Mouse (Mus musculus) myocyte (in vitro differentiated cells): ENCODE results near the gene Zdhhc5. TPM values are rescaled to one million over a fixed set of nuclear protein-coding genes. Genes with fewer than 3 reads are reported as not detected.

Experiments
- H3K27me3 ChIP-seq: one replicate; pipeline ENCODE4 v1.6.1; 2011; ENCODE audit not compliant: control insufficient read depth, insufficient read depth, insufficient read length
- H3K36me3 ChIP-seq: one replicate; pipeline ENCODE4 v1.6.1; 2011; ENCODE audit not compliant: control insufficient read depth, insufficient read depth
- H3K4me2 ChIP-seq: one replicate; pipeline ENCODE4 v1.6.1; 2011; ENCODE audit warnings: low read depth, control low read depth
- H3K4me3 ChIP-seq: one replicate; pipeline ENCODE4 v1.5.1; 2011; ENCODE audit warnings: mild to moderate bottlenecking, control low read depth, moderate library complexity
- H3K79me2 ChIP-seq: one replicate; pipeline ENCODE4 v1.6.1; 2011; ENCODE audit not compliant: control insufficient read depth, insufficient read depth
- H3ac ChIP-seq: one replicate; pipeline ENCODE4 v1.6.1; 2011; ENCODE audit not compliant: control insufficient read depth, insufficient read length
- CEBPB ChIP-seq: IDR thresholded peaks from 2 replicates; pipeline ENCODE4 v1.6.1; 2011; ENCODE audit warnings: mild to moderate bottlenecking, moderate library complexity; ENCODE audit not compliant: poor library complexity, insufficient read depth, severe bottlenecking
- E2F4 ChIP-seq: IDR thresholded peaks from one replicate; pipeline ENCODE4 v1.6.1; 2011; ENCODE audit warnings: mild to moderate bottlenecking, control low read depth, moderate library complexity; ENCODE audit not compliant: insufficient read depth
- MAX ChIP-seq: IDR thresholded peaks from one replicate; pipeline ENCODE4 v1.6.1; 2011; ENCODE audit warnings: low read depth, mild to moderate bottlenecking, control low read depth
- MYOD1 ChIP-seq, 3 experiments: IDR thresholded peaks; one replicate each; pipeline ENCODE4 v1.6.1; 2011; ENCODE audit warnings: control low read depth in 2 of 3, low read depth in 2 of 3, mild to moderate bottlenecking in 2 of 3, moderate library complexity in 1 of 3; ENCODE audit not compliant: insufficient read length in 2 of 3, control insufficient read depth in 1 of 3
- MYOG ChIP-seq, 3 experiments: IDR thresholded peaks; one replicate each; pipeline ENCODE4 v1.6.1; 2011; ENCODE audit warnings: control low read depth in 2 of 3, low read depth in 2 of 3, mild to moderate bottlenecking in 2 of 3; ENCODE audit not compliant: insufficient read length in 2 of 3, control insufficient read depth in 1 of 3, insufficient read depth in 1 of 3
- POLR2A ChIP-seq: IDR thresholded peaks from one replicate; pipeline ENCODE4 v1.6.1; 2011; ENCODE audit warnings: low read depth, mild to moderate bottlenecking, control low read depth, moderate library complexity; ENCODE audit not compliant: insufficient read length
- POLR2AphosphoS2 ChIP-seq: IDR thresholded peaks from one replicate; pipeline ENCODE4 v1.6.1; 2011; ENCODE audit warnings: low read depth, control low read depth; ENCODE audit not compliant: insufficient read length
- REST ChIP-seq: IDR thresholded peaks from one replicate; pipeline ENCODE4 v1.6.1; 2011; ENCODE audit warnings: mild to moderate bottlenecking, control low read depth, moderate library complexity; ENCODE audit not compliant: insufficient read depth, insufficient read length
- SRF ChIP-seq: IDR thresholded peaks from one replicate; pipeline ENCODE4 v1.6.1; 2011; ENCODE audit warnings: low read depth; ENCODE audit not compliant: control insufficient read depth, insufficient read length
- TCF12 ChIP-seq: IDR thresholded peaks from one replicate; pipeline ENCODE4 v1.6.1; 2011; ENCODE audit warnings: mild to moderate bottlenecking, control low read depth; ENCODE audit not compliant: poor library complexity, insufficient read depth, severe bottlenecking
- TCF3 ChIP-seq: IDR thresholded peaks from one replicate; pipeline ENCODE4 v1.6.1; 2011; ENCODE audit warnings: low read depth, control low read depth; ENCODE audit not compliant: insufficient read length
- USF1 ChIP-seq: IDR thresholded peaks from one replicate; pipeline ENCODE4 v1.6.1; 2011; ENCODE audit warnings: low read depth, mild to moderate bottlenecking, control low read depth, moderate library complexity
- polyA plus RNA-seq: library from polyadenylated mRNA; unstranded; fragments of >200 nt; fragmentation: generic; extraction: Trizol; gene quantifications from one replicate; pipeline ENCODE4 v1.2.1, GENCODE M21; 2012; ENCODE audit warnings: missing spikeins

Gene Zdhhc5
- polyA plus RNA-seq, 1 experiment = 36.3 TPM

DNA sequence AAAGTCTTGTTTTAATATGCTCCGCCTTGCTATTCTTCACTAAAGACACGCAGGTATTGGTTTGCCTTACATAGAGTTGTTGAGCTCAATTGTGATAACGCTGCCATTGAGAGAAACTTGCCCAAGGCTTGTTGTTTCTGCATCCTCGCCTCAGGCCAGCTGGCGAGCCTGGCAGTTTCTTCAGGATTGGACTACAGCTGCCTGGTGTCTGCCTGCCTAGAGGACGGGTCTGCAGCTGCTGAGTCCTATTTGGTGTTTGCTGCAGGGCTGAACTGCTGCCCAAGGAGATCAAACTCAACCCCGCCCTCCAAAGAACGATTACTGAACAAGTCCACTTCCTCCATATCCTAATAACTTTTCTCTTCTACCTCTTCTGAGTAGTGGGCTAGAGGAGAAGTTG, 45.8 kb upstream of the Zdhhc5 start:
- Histone ChIP-seq H3K4me3 (no peak overlapping the region), H3K27me3 (no peaks in the 10 kb centered on the region)

DNA sequence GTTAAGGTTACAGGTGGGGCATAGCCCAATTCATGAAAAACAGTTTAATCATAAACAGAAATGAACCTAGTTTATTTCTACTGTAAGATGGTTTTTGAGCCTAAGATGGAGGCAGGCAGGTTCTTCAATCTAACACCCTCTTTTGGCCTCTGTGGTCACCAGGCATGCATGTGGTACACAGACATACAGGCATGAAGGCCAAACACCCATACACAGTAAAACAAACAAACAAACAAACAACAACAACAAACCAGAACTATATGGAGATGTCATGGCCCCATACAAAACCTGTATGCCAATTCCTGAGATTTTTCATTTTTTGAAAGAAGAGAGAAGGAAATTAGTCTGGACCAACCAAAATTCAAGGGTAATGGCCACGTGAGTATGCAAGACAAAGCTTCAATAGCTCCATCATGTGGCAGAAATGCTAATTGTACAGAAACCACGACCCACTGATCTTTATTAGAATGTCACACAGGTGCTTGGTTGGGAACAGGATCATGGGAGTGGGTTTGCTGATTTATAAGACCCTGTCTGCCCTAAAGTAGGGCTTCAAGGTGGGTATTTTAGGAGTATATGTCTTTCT, 43.7 kb upstream of the Zdhhc5 start:
- TF ChIP-seq TCF12 = no peak
- TF ChIP-seq USF1 = peak; percentile 96
- no peak for TF ChIP-seq POLR2A
- no peaks in the 10 kb centered on the region for H3K36me3 ChIP-seq
- no peak overlapping the region for H3K4me2 ChIP-seq
- no peaks in the 10 kb centered on the region for H3K27me3 ChIP-seq
- H3ac ChIP-seq = no peak overlapping the region
- H3K79me2 ChIP-seq = no peaks in the 10 kb centered on the region
- H3K4me3 ChIP-seq = no peak overlapping the region

More for the DNA sequence above, 45.8 kb upstream of the Zdhhc5 start:
- H3ac ChIP-seq = no peak overlapping the region
- H3K36me3 ChIP-seq = no peaks in the 10 kb centered on the region
- TF ChIP-seq USF1 (no peak), TCF12 (no peak), MYOD1 (IDR thresholded peaks at IDR 0.05; ENCODE audit: control insufficient read depth in 1 of 3, insufficient read length in 2 of 3, low read depth in 2 of 3) (peak in 2 of 3 experiments; percentile 60 to 69), E2F4 (no peak), POLR2A (no peak), CEBPB (no peak), REST (no peak), MYOG (IDR thresholded peaks at IDR 0.05; ENCODE audit: control insufficient read depth in 1 of 3, insufficient read depth in 1 of 3, insufficient read length in 2 of 3, low read depth in 2 of 3) (peak; percentile 2 to 83 (median 69)), SRF (no peak), MAX (no peak), TCF3 (no peak), POLR2AphosphoS2 (no peak)
- H3K79me2 ChIP-seq = no peaks in the 10 kb centered on the region
- H3K4me2 ChIP-seq = no peak overlapping the region

GRCm38 (mm10) chr2:84757026-84757682, 42.2 kb upstream of the Zdhhc5 start:
- H3K4me2 ChIP-seq = no peak overlapping the region
- H3K79me2 ChIP-seq = no peaks in the 10 kb centered on the region
- no peak overlapping the region for H3ac ChIP-seq
- TF ChIP-seq MAX (no peak), SRF (no peak), TCF3 (no peak), TCF12 (no peak), MYOD1 (IDR thresholded peaks at IDR 0.05; ENCODE audit: control insufficient read depth in 1 of 3, insufficient read length in 2 of 3, low read depth in 2 of 3) (no peak), USF1 (no peak), MYOG (IDR thresholded peaks at IDR 0.05; ENCODE audit: control insufficient read depth in 1 of 3, insufficient read depth in 1 of 3, insufficient read length in 2 of 3, low read depth in 2 of 3) (no peak)
- no peaks in the 10 kb centered on the region for H3K36me3 ChIP-seq
- H3K27me3 ChIP-seq = no peaks in the 10 kb centered on the region
- no peak overlapping the region for H3K4me3 ChIP-seq

- no peak for TF ChIP-seq SRF
- no peak for TF ChIP-seq REST
- TF ChIP-seq TCF3 = no peak
- TF ChIP-seq CEBPB = no peak
- TF ChIP-seq POLR2A = no peak
- TF ChIP-seq MAX = no peak
- TF ChIP-seq USF1 = no peak
- TF ChIP-seq POLR2AphosphoS2 = no peak
- no peak for TF ChIP-seq TCF12
- TF ChIP-seq MYOG (IDR thresholded peaks at IDR 0.05; ENCODE audit: control insufficient read depth in 1 of 3, insufficient read depth in 1 of 3, insufficient read length in 2 of 3, low read depth in 2 of 3) = no peak
- no peak for TF ChIP-seq E2F4
- no peak for TF ChIP-seq MYOD1 (IDR thresholded peaks at IDR 0.05; ENCODE audit: control insufficient read depth in 1 of 3, insufficient read length in 2 of 3, low read depth in 2 of 3)
- Histone ChIP-seq H3ac (no peak overlapping the region), H3K4me2 (no peak overlapping the region), H3K79me2 (no peaks in the 10 kb centered on the region), H3K36me3 (no peaks in the 10 kb centered on the region), H3K4me3 (no peak overlapping the region), H3K27me3 (no peaks in the 10 kb centered on the region)
Observed at GRCm38 (mm10) chr2:84756245-84756644, 41.3 kb upstream of the Zdhhc5 start.

GRCm38 (mm10) chr2:84750115-84750514, 35.1 kb upstream of the Zdhhc5 start:
- Histone ChIP-seq H3K27me3 (no peaks in the 10 kb centered on the region), H3K36me3 (no peaks in the 10 kb centered on the region), H3ac (no peak overlapping the region), H3K4me2 (peak overlapping the region; percentile 63), H3K79me2 (no peaks in the 10 kb centered on the region), H3K4me3 (no peak overlapping the region)
- TF ChIP-seq POLR2A = no peak
- TF ChIP-seq MYOD1 (IDR thresholded peaks at IDR 0.05; ENCODE audit: control insufficient read depth in 1 of 3, insufficient read length in 2 of 3, low read depth in 2 of 3) = peak; percentile 89 to 96 (median 91)
- no peak for TF ChIP-seq USF1
- no peak for TF ChIP-seq SRF
- TF ChIP-seq MYOG (IDR thresholded peaks at IDR 0.05; ENCODE audit: control insufficient read depth in 1 of 3, insufficient read depth in 1 of 3, insufficient read length in 2 of 3, low read depth in 2 of 3) = peak in 2 of 3 experiments; percentile 41 to 91
- TF ChIP-seq CEBPB = peak; percentile 42; the same call in 1 of the 2 replicates
- TF ChIP-seq POLR2AphosphoS2 = no peak
- TF ChIP-seq E2F4 = no peak
- peak; percentile 90 for TF ChIP-seq TCF12
- peak; percentile 80 for TF ChIP-seq TCF3
- no peak for TF ChIP-seq REST
- TF ChIP-seq MAX = no peak
